Mouse (Mus musculus) left cerebral cortex, adult 2 months (tissue): ENCODE measurements around the gene Cstf1. TPM values are rescaled to one million over a fixed set of nuclear protein-coding genes. Genes with fewer than 3 reads are reported as not detected.
A peak's percentile ranks its signal among the peaks of the same experiment; 100 is the strongest.

ENCODE experiments used
- DNase-seq, 2 experiments: peaks; one replicate each; pipeline ENCODE4 v3.0.0; 2021 to 2022; ENCODE audit warnings: low spot score in 2 of 2, mixed read lengths in 1 of 2; ENCODE audit errors: extremely low spot score in 1 of 2
- H3K27ac ChIP-seq: fragments of 200-600 bp; 2 replicates; pipeline ENCODE4 v1.8.1; 2022
- H3K4me3 ChIP-seq: fragments of 200-600 bp; 2 replicates; pipeline ENCODE4 v1.8.1; 2022
- CTCF ChIP-seq: fragments of 200-600 bp; IDR thresholded peaks from 2 replicates; pipeline ENCODE4 v1.8.1; 2022; ENCODE audit warnings: antibody characterized with exemption, mild to moderate bottlenecking, moderate library complexity
- intact Hi-C: fragments of 180-260 bp; cut with DNase I; formaldehyde crosslinking; loops from one replicate; pipeline ENCODE4 v1.15.1; 2025
- total RNA-seq, 2 experiments: library from RNA; stranded (reverse); gene quantifications; 2 replicates each; pipeline ENCODE4 v1.2.3; 2021

The Cstf1 gene
- total RNA-seq, 2 experiments from 2014 or later: 22.1 to 23.8 TPM

DNA sequence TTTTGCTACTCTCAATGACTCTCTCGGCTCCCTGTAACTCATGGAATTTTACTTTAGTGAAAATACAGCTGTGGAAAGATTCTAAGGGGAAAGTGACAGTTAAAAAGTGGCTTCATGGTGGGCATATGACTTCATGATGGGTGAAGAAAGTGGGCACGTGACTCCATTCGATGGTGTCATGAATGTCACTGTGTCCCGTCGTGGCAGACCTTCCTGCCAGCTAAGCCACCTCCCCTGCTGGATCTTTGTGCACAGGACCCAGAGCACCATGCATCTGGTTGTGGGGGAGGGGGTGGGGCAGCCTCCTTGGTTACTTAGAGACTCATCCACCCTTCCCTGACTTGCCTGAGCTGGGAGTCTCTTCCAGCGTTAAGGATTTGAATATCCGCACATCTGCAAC lies 33.8 kb downstream of the Cstf1 start:
- intact Hi-C loops: no loop called here
- no peak for DNase-seq
- H3K4me3 ChIP-seq: no peak overlapping the region
- H3K27ac ChIP-seq: no peak overlapping the region
- TF ChIP-seq CTCF: no peak

DNA sequence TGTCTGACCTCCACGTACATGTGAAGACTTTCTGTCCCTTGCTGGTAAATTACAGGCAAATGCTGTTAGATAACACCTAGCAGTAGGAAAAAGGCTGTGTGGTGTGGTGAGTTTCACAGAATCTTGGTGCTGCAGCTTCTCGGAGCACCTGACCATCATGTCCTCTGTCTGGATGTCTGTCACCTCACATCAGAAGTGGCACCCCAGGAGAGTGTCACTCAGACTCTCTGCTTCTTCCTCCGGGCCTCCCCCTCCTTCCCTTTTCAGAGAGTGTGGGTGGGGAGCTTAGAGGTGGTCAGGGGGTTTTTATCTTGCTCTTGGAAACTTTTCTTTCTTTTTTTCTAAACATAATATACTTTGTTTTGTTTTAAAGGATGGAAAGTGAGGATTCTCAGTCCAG lies 34.5 kb downstream of the Cstf1 start:
- no peak overlapping the region for H3K4me3 ChIP-seq
- DNase-seq: no peak
- no peak overlapping the region for H3K27ac ChIP-seq
- no peak for TF ChIP-seq CTCF
- intact Hi-C loops: no loop called here

- H3K27ac ChIP-seq: no peak overlapping the region
- TF ChIP-seq CTCF: no peak
- intact Hi-C loops: no loop called here
Observed at GRCm38 (mm10) chr2:172406173-172406572, 35.7 kb downstream of the Cstf1 start.

DNA sequence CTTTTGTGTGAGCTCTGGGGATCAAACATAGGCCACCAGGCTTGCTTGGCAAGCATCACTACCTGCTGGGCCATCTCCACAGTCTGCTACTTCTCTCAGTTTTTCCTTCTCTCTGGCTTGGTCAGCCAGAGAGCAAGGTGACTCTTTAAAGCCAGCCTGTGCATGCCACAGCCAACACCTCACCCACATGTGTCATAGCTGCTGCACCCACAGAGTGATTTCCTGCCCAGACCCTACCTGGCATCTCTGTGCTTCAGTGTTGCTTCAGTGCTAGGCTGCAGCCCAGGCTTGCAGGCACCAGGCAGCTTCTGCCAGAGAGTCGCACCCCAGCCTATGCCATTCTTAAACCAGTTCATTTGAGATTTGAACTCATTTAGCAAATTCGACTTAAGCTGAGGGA lies 37.0 kb downstream of the Cstf1 start:
- intact Hi-C loops: no loop called here
- Histone ChIP-seq H3K4me3 (no peak overlapping the region), H3K27ac (no peak overlapping the region)
- no peak for TF ChIP-seq CTCF
- no peak for DNase-seq

More at GRCm38 (mm10) chr2:172406173-172406572, 35.7 kb downstream of the Cstf1 start:
- no peak overlapping the region for H3K4me3 ChIP-seq
- no peak for DNase-seq

- no peak for TF ChIP-seq CTCF
- intact Hi-C loops: no loop called here
Observed at GRCm38 (mm10) chr2:172410686-172411085, 40.2 kb downstream of the Cstf1 start.

GRCm38 (mm10) chr2:172411091-172411490 lies 40.6 kb downstream of the Cstf1 start:
- peak; percentile 22 to 23 for DNase-seq
- no peak for TF ChIP-seq CTCF
- Histone ChIP-seq H3K27ac (no peak overlapping the region), H3K4me3 (no peak overlapping the region)
- intact Hi-C loops: no loop called here

More at GRCm38 (mm10) chr2:172410686-172411085, 40.2 kb downstream of the Cstf1 start:
- H3K4me3 ChIP-seq: no peak overlapping the region
- no peak for DNase-seq
- H3K27ac ChIP-seq: no peak overlapping the region

DNA sequence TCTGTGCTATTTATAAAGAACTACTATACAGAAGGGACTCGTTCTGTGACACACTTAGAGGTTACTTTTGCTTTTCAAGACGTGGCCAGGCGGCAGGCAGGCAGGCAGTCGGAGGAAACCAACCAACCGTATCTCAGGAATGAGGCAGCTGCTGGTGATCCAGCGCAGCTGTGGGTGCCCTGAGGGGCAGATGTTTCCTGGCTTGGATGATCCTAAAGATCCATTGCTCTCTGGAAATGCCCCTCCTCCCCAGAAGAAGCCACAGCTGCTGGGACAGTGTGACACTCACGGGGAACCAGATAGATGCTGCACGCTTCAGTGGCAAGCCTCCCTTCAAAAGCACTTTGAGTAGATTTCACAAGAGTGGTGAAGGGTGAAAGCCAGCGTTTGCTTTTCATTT lies 42.0 kb downstream of the Cstf1 start:
- intact Hi-C loops: no loop called here
- no peak for TF ChIP-seq CTCF
- DNase-seq: no peak
- Histone ChIP-seq H3K4me3 (no peak overlapping the region), H3K27ac (no peak overlapping the region)

GRCm38 (mm10) chr2:172413273-172413672 lies 42.8 kb downstream of the Cstf1 start:
- no peak for TF ChIP-seq CTCF
- Histone ChIP-seq H3K27ac (no peak overlapping the region), H3K4me3 (no peak overlapping the region)
- no peak for DNase-seq
- intact Hi-C loops: no loop called here

- H3K27ac ChIP-seq: no peak overlapping the region
- intact Hi-C loops: no loop called here
- H3K4me3 ChIP-seq: no peak overlapping the region
- DNase-seq: no peak
- TF ChIP-seq CTCF: no peak
Observed at GRCm38 (mm10) chr2:172413894-172414293, 43.4 kb downstream of the Cstf1 start.

- Histone ChIP-seq H3K4me3 (no peak overlapping the region), H3K27ac (no peak overlapping the region)
- intact Hi-C loops: no loop called here
- no peak for DNase-seq
- no peak for TF ChIP-seq CTCF
Observed at GRCm38 (mm10) chr2:172416218-172416617, 45.7 kb downstream of the Cstf1 start.

DNA sequence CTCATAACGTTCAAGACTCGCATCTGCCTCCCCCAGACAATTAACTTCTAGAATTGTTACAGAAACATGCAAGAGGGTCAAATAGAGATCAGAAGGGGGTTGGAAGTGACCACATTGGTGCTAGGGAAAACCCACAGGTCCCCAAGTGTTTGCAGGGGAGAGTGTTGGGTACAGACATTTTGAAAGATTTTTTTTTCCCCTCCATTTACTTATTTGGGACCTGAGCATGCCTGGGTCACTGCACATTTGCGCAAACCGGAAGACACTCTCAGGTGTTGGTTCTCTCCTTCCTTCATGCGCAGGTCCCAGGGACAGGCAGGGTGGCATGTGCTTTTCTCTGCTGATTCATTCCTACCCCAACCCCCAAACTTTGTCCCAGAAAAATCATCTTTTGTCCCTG lies 46.4 kb downstream of the Cstf1 start:
- no peak for DNase-seq
- Histone ChIP-seq H3K4me3 (no peak overlapping the region), H3K27ac (no peak overlapping the region)
- intact Hi-C loops: no loop called here
- TF ChIP-seq CTCF: no peak

- no peak overlapping the region for H3K27ac ChIP-seq
- no peak overlapping the region for H3K4me3 ChIP-seq
- TF ChIP-seq CTCF: no peak
- DNase-seq: no peak
- intact Hi-C loops: no loop called here
Observed at GRCm38 (mm10) chr2:172418208-172418607, 47.7 kb downstream of the Cstf1 start.

DNA sequence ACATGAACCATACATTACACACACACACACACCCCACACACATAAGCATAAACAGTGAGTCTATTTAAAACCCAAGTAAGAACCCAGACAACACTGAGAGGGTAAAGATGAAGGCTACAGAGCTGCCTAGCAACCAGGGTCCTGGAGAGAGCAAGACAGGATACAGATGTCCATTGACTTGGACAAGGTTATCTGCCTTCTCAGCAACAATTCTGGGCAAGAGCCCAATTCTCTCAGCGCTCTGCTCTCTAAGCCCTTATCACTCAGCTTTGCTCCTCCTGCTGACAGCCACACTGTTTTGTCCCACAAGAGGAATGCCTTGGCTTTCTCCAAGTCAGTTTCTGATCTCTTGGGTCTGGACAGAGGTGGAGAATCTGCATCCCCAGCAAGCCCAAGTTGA lies 60.1 kb downstream of the Cstf1 start:
- intact Hi-C loops: no loop called here
- no peak for DNase-seq
- H3K27ac ChIP-seq: no peak overlapping the region
- no peak for TF ChIP-seq CTCF
- H3K4me3 ChIP-seq: no peak overlapping the region

Other genes with a start within 250 kb of the Cstf1 start
- under 1 TPM; 0.29 to 0.37 TPM for gene Mc3r, start 122.2 kb upstream of the Cstf1 start, total RNA-seq
- 10 to 100 TPM; 10.9 to 12.6 TPM for gene Fam210b, start 25.1 kb upstream of the Cstf1 start, total RNA-seq
- 1 to 10 TPM in 1 of 2 experiments, under 1 TPM in 1; 0.87 to 1.2 TPM for gene Aurka, start 146 bp upstream of the Cstf1 start, total RNA-seq
- under 1 TPM; 0.16 to 0.43 TPM for gene Cass4, start 23.1 kb downstream of the Cstf1 start, total RNA-seq
- 10 to 100 TPM; 71.6 to 75.9 TPM for gene Rtf2, start 69.9 kb downstream of the Cstf1 start, total RNA-seq
- not detected for gene Gcnt7, start 87.9 kb downstream of the Cstf1 start, total RNA-seq
- gene Fam209, start 101.8 kb downstream of the Cstf1 start, total RNA-seq: under 1 TPM in 1 of 2 experiments, not detected in 1; 0.52 TPM
- gene Tfap2c, start 178.9 kb downstream of the Cstf1 start, total RNA-seq: under 1 TPM; 0.12 to 0.16 TPM